16 mouse cellular contexts compared by ENCODE assay signal in genomic region chr1:193466306-193466705, GRCm38 (mm10).
"Had no signal": no experiment of that assay in that cellular context is flagged by ENCODE, and none has a peak within 500 bp of the region (broad histone marks: within the 10 kb centered on the region; RNA-seq: fewer than 3 reads in every experiment).

No protein-coding gene starts in this region.

- H3K4me1 ChIP-seq: neural tube, embryonic 13.5 days; neural tube, embryonic 15.5 days; stomach, embryonic 15.5 days had no signal

- H3K27ac ChIP-seq: neural tube, embryonic 13.5 days; neural tube, embryonic 15.5 days; stomach, embryonic 15.5 days; stomach, postnatal 0 days had no signal

- H3K4me3 ChIP-seq: neural tube, embryonic 13.5 days; neural tube, embryonic 15.5 days; stomach, embryonic 15.5 days had no signal

- H3K9ac ChIP-seq: neural tube, embryonic 13.5 days; neural tube, embryonic 15.5 days; stomach, embryonic 15.5 days had no signal

- H3K27me3 ChIP-seq: neural tube, embryonic 13.5 days; neural tube, embryonic 15.5 days; stomach, embryonic 15.5 days had no signal

- DNase-seq: retina, postnatal 1 day; right cerebral cortex, adult 18-20 months; right cerebral cortex, postnatal 14 days; right cerebral cortex, postnatal 25 days; right cerebral cortex, postnatal 4 days; spleen, adult 18-20 months; thymus, adult 18-20 months; thymus, adult 2 months; thymus, postnatal 14 days; thymus, postnatal 25 days; thymus, postnatal 36 days; thymus, postnatal 4 days had no signal

- H3K9me3 ChIP-seq: neural tube, embryonic 13.5 days; neural tube, embryonic 15.5 days; stomach, embryonic 15.5 days had no signal

- H3K36me3 ChIP-seq: neural tube, embryonic 13.5 days; neural tube, embryonic 15.5 days; stomach, embryonic 15.5 days had no signal

- H3K4me2 ChIP-seq: neural tube, embryonic 13.5 days; neural tube, embryonic 15.5 days; stomach, embryonic 15.5 days had no signal
